Mouse (Mus musculus): ENCODE measurements around the gene Nme2.

DNA sequence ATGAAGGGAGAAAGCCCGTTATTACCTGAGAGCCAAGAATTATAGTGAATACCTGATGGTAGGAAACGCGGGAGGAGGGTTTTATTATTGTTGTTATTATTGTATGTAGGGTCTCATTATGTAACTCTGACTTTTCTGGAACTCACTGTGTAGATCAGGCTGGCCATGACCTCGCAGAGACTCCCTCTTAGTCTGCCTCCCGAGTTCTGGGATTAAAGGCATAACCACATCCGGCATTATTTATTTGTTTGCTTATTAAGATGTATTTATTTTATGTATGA, 12.7 kb upstream of the Nme2 start:
- TF ChIP-seq MYOD1 (IDR thresholded peaks at IDR 0.05; ENCODE audit: control insufficient read depth, insufficient read length, low read depth) (no peak), CTCF (IDR thresholded peaks at IDR 0.05; ENCODE audit: control insufficient read depth, insufficient read depth, insufficient read length) (no peak), USF1 (IDR thresholded peaks at IDR 0.05; ENCODE audit: low read depth) (no peak), MAX (IDR thresholded peaks at IDR 0.05) (no peak), CEBPB (IDR thresholded peaks at IDR 0.05; ENCODE audit: low read depth) (no peak), FOSL1 (IDR thresholded peaks at IDR 0.05; ENCODE audit: insufficient read depth, low read length, poor library complexity, severe bottlenecking) (no peak)
